Mouse (Mus musculus) c-Kit-positive CD71-negative TER-119-negative erythroid progenitor cells, embryonic 14.5 days (primary cell): ENCODE measurements around the gene Lysmd1.

Experiments used
- DNase-seq: peaks from one replicate; pipeline ENCODE4 v3.0.0-alpha.2; 2013; ENCODE audit warnings: low read depth

Lysmd1 gene

DNA sequence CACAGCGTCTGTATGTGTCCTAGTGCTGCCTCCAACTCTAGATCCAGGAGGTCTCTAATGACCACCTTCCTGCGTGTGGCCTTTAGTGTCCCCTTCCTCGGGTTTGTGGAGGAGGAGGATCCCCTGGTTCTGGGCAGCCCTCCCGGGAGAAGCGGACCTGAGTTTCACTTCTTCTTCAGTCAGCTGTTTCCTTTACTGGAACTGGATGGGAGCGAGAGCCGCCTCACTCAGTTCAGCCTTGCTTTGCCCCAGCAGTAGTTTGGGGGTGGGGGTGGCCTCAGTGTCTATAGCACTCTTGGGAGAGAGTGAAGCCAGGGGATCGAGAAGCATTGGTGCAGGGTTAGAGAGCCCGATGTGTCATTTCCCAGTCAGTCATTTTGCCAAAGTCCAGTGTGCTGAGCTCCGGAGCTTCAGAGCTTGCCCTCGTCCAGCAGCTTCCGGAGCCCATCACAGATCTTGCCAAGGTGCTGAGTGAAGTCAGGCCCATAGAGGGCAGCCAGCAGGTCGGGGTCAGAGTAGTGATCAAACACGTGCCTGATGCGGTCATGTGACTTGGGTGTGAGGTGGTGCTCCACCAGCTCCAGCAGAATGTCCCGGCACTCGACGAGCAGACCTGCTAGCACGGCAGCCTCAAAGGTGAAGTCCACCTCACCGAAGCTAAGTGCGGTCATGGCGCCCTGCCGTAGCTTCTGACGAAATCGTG is 5.8 kb downstream of the Lysmd1 start:
- no peak for DNase-seq

DNA sequence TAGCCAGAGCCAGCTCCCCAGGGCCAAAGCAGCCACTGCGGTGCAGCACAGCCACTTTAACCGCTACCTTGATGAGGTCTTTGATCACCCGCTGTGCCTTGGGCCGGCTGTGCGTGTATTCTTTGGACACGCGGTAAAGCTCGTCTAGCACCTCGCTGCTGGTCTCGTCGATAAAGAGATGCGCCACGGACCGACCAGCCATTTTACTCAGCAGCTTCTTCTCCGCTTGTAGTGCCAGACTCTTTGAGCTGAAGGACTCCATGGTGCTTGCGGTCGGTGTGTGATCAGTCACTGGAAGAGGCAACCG is 6.4 kb downstream of the Lysmd1 start:
- no peak for DNase-seq

DNA sequence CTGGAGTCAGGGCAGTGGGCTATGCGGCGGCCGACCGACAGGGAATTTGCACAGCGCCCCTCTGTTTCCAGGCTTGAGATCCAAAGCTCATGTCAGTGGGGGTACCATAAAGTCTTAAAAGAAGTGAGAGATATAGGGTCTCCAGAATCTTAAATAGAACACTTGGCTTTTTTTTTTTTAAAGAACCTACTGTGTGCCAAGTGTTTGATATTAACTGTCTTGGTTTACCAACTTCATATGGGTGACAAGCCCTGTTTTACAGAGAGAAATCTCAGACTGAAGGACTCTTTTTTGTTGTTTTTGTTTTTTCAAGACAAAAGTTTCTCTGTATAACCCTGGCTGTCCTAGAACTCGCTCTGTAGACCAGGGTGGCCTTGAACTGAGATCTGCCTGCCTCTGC is 6.9 kb downstream of the Lysmd1 start:
- DNase-seq = no peak

DNA sequence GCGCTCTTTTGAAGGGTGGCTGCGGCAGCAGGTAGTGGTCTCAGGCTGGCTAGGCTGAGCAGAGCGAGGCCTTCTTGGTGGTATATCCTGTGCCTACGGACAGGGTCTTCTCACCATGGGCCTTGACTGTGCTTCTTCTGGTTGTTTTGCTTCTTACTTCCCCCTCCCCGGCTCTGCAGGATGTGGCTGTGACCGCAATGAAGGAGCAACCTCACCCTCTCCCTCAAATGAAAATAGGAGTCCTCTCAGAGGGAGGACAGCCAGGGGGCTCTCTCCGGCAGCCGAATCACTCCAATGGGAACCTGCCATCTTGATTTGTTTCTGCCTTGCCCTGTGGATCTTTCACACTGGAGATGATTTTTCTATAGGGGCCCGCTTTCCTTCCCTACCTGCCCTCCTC is 7.6 kb downstream of the Lysmd1 start:
- no peak for DNase-seq

DNA sequence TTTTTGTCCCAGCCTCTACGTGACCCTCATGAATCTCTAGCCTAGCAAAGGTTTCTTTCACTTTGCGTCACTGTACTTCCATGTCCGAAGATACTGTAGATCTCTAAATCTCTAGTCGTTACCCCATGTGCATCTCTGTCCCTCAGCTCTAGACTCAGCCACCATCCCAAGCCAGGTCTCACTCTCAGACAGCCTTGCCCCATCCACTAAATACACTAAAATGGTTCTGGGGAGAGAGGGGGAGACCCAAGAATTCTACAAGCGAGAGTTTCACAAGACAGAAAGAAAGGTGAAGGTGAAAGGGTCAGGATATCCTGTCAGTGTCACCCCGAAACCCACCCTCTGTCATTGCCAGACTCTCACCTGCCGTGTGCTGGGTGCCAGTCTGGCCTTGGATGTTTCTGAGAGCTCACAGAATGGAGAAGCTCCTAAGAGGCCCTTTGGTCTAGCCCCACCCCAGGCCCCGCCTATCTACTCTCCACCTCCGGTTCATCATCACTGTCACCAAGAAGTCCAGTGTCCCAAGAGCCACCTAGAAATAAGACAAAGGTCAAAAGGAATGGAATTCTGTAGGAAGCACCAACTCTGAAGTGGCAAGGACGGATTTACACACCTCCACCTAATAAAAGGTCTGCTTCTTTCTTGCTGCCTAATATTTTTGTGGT is 8.2 kb downstream of the Lysmd1 start, which contains the start of gene Tnfaip8l2:
Gene Tnfaip8l2 (minus strand): TSS at position 409 of the 665 bp plus-strand sequence.
- no peak for DNase-seq

DNA sequence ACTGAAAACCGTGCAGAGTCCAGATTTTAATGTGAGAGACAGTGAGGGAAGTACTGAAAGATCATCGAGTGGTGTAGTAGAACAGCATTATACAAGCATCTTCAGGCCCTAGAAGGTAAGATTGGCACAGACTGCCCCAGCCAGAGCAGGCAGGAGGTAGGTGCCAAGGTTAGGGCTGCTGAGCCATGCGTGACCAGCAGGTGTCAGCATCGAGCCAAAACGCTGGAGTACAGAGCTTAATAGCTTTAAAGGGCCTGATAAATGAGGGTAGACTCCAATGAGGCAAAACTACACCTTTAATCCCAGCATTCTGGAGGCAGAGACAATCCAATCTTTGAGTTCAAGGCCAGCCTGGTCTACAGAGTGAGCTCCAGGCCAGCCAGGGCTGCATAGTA is 8.7 kb downstream of the Lysmd1 start:
- peak; percentile 85 for DNase-seq

DNA sequence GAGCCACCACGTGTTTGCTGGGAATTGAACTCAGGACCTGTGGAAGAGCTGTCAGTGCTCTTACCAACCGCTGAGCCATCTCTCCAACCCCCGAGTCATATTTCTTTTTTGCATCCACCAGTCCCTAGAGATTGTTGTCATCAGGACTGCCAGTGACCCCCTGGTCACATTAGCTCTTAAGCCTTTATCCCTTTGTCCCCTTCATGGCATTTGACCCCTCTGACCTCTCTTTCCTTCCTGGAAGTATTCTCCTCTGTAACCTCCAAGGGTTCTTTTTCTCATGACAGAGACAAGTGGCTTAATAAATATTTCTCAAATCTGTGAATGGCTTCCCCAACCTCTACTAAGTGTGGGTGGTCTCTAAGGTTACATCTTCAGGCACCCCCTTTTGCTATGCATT is 14.0 kb downstream of the Lysmd1 start:
- no peak for DNase-seq

DNA sequence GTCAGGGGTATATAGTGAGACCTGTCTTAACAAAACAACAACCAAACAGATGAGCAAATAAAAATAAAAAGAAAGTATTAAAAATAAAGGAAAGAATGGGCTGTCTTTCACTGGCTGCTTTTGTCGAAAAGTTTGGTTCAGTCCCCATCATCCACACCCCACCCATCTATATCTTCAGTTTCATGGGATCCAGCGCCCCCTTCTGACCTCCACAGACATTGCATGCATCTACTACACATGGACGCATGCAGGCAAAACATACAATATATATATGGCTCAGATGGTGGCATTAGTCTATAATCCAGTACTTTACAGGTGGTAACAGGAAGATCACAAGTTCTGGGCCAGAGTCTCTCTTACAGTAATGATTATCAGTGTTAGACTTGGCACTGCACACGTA is 20.0 kb downstream of the Lysmd1 start:
- peak; percentile 66 for DNase-seq

DNA sequence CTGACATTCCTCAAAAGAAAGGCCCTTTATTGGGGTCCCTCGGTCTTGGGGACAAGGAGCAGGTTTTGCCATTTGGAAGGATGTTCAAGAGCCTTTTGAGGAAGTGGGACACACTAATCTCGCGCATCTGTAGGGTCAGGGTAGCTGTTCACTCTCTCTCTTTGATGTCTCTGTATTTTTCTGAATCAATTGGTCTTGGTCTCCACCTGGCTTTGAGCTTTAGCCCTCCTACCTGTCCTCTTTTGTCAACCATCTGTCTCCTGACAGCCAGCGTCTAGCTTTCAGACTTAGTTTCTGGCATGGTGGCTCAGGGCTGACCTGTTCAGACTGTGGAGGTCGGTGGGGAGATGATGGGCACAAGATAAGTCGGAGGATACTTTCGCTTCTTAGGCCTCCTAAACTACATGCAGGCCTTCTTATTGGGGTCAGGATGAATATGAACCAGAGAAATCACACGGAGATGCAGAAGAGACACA is 25.7 kb downstream of the Lysmd1 start:
- no peak for DNase-seq

DNA sequence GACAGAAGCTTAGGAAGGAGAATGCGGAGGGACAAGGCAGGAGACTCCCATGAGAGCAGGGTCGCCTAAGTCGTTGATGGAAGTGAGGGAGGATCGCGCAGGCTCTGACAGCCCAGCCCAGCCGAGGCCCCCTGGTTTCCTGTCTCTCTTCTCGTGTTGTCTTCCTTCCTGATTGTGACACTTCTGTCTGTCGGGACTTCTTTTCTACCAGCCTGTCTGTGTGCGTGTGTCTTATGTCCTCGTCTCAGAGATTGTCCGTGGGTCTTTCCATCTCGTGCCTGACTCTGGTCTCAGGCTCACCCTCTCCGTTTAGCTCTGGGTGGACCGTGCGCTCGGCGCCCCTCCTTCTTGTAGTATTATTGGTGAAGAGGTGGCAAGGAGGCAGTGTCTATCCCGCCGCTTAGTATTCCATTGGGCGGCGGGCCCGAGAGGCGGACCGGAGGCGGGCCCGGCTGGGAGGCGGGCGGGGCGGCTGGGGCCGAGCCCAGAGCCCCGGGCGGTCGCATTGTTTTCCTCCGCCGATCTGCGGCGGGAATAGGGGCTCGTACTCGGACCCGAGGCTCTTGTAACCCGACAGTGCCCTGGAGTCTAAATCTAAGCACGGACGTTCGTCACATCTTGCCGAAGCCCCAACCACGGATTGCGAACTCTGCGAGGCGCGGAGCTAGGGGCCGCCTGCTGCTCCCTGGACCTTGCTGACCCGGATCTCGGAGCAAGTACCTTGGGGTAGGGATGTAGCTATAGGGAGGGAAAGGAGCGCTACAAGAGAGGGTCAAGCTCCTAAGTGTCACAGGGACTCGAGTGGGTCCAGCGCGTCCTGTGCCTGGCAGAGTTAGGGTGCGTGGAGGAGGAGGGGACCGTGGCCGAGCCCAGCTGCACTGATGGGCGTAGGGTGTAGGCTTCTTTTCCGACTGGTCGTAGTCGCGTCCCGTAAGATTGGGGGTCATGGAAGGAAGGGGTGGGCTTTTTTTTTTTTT is 26.4 kb downstream of the Lysmd1 start, which contains the start of gene Sema6c:
Gene Sema6c (plus strand): TSS at position 471 of the 977 bp plus-strand sequence.
- DNase-seq = peak; percentile 76

DNA sequence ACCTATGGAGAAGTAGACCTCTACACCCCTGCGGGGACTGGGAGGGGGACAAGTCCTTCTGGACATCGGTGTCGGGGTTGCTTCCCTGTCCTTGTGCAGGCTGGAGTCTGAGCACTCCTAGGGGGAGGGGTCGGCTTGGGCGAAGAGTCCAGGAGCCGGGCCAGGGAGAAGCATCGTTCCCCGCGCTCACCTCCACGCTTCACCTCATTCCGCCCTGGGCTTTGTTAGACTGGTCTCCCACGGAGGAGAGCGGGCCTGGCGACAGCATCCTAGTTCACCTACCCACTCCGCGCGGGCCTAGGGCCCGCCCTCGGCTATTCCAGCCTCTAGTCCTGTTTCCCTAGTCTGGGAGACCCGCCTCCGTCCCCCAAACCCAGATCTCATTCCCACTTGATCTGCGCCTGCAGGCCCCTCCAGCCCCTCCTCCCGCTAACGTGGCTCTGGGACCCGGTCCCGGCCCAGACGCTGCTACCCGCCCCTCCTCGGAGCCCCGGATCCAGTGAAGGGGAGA is 27.2 kb downstream of the Lysmd1 start:
- DNase-seq = no peak

DNA sequence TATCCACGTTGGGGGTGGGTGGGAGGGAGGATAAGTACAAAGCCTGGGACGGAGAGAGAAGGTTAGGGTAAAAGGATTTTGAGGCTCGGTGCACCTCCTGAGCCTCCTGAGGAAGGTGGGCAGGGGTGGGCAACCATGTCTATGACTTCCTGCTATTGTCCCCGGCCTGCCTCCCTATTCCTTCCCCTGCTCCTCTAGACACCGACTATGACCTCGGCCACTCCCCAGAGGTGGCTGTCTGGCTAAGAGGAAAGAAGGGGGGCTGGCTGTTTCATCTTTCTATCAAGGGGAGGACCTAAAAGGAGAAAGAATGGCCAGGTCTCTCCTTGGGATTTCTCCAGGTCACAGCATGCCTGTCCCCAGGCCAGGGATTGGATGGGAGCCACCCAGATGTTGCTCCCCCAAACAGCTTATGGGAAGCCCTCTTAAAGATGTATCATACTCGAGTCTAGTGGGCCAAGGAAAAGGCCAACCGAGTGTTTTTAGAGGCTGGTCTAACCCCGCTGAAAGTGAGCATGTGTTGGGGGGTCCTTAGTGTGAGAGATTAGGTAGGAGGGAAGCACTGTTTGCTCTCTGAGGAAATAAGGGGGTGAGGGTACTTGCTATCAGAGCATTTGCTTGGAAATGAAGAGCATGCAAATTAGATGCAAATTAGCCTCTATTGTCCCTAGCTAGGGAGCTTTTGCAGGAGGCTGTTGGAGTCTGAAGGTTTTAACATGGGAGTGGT is 27.9 kb downstream of the Lysmd1 start:
- no peak for DNase-seq

DNA sequence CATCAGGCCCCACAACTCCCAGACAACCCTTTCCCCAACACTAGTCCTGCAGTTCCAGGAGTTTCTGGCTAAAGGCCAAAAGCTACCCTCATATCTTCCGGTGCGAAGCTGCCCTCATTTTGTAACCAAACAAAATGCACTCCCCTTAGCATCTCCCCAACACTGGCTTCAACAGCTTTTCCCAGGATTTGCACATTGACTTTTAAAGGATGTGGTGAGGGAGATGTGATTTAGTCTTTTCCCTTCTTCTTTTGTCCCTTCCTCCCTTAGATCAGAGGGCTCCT is 28.4 kb downstream of the Lysmd1 start:
- DNase-seq = no peak

DNA sequence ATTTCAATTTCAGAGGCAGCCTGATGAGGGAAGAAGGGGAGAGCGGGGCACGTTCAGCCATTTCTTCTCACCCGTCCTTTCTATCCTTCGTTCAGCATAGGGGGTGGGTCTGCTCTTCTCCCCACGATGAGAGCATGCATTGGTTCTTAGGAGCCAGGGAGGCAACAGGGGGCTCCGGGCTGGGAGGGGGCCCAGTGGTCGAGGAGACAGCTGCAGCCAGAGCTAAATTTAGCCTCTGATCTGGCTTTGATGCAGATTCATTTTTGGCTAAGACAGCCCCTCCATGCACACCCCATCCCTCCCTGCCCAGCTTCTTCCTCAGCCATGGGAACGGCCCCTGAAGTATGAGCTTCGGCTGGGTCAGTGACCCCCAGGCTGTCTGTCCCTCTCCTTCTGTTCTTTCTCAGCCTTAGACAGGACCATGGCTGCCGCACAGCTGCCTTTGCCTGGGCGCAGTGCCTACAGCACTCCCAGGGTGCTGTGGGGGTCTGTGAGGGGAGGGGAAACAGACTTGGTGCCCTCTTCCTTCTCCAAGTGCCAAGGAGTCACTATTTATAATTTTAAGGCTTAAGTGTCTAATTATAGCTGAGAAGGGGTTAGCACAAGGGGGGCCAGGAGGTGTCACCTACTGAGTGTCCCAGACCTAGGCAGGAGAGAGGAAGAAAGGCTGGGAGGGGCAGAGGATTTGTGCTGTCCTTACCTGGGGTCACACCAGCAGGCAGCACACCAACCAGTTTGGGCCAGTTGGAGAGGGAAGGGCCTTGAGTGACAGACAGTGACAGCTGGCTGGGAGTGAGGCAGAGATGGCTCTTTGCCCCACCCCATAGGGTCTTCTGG is 29.7 kb downstream of the Lysmd1 start:
- DNase-seq = no peak

DNA sequence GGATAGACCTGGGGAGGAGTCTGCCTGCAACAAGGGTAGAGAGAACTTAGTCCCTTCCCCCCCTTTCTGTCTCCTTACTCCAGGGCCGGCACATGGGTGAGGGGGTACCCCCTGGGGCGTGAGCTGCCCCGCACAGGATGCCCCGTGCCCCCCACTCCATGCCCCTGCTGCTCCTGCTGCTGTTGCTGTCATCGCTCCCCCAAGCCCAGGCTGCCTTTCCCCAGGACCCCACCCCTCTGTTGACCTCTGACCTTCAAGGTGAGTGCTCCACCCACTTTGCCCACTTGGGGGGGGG is 30.3 kb downstream of the Lysmd1 start:
- DNase-seq = no peak

DNA sequence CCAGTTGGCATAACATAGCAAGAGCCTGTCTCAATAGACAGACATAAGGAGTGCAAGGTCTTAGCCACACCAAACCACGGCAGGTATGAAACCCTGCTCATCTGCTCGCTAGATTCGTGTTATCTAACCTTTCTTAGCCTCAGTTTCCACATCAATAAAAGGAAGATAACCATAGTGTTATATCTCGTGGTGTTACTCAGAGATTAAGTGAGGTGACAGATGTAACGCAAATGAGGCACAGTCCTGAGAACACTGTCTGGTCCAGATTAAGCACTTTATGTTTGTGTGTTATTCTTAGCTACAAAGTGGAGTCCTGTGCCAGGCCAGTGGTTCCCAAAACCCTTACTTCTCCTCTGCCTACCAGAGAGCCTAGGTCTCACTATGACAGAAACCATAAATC is 31.0 kb downstream of the Lysmd1 start:
- no peak for DNase-seq

DNA sequence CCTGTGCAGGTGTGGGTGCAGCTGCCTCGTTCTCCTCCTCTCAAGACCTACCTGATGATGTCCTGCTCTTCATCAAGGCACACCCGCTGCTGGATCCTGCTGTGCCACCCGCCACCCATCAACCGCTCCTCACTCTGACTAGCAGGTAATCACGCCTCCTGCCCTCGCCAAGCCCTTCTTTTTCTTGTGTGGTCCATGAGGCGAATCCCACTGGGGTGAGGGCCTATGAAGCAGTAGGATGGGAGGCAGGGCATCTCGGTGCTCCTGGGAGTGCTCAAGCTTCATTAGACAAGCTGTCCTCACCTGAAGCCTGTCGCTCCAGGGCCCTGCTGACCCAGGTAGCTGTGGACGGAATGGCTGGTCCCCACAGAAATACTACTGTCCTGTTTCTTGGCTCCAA is 36.1 kb downstream of the Lysmd1 start:
- no peak for DNase-seq

DNA sequence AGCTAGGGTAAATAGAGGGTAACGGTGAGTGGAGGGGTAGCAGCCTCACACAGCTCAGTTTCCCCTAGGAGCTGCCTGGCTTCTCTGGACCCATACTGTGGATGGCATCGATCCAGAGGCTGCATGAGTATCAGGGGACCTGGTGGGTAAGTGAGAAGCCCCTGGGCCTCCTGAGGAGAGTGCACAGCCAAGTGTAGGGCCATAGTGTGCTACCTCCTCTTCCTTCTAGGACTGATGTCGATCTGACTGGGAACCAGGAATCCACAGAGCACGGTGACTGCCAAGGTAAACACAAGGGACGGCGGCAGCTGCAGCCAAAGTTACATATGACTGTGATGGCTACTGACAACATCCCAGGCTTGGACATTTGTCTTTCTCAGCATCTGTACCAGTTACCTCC is 37.2 kb downstream of the Lysmd1 start:
- DNase-seq = no peak

DNA sequence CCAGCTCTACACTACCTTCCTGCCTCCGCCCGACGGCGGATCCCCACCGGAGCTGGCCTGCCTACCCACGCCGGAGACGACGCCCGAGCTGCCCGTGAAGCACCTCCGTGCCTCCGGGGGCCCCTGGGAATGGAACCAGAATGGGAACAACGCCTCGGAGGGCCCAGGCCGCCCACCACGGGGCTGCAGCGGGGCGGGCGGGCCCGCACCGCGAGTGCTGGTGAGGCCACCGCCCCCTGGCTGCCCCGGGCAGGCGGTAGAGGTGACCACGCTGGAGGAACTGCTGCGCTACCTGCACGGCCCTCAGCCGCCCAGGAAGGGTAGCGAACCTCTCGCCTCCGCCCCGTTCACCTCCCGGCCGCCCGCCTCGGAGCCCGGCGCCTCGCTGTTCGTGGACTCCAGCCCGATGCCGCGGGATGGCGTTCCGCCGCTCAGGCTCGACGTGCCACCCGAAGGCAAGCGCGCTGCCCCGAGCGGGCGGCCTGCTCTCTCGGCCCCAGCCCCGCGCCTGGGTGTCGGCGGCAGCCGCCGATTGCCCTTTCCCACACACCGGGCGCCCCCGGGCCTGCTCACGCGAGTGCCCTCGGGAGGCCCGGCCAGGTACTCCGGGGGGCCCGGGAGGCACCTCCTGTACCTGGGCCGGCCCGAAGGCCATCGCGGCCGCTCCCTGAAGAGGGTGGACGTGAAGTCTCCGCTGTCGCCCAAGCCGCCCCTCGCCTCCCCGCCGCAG is 38.8 kb downstream of the Lysmd1 start:
- DNase-seq = no peak

DNA sequence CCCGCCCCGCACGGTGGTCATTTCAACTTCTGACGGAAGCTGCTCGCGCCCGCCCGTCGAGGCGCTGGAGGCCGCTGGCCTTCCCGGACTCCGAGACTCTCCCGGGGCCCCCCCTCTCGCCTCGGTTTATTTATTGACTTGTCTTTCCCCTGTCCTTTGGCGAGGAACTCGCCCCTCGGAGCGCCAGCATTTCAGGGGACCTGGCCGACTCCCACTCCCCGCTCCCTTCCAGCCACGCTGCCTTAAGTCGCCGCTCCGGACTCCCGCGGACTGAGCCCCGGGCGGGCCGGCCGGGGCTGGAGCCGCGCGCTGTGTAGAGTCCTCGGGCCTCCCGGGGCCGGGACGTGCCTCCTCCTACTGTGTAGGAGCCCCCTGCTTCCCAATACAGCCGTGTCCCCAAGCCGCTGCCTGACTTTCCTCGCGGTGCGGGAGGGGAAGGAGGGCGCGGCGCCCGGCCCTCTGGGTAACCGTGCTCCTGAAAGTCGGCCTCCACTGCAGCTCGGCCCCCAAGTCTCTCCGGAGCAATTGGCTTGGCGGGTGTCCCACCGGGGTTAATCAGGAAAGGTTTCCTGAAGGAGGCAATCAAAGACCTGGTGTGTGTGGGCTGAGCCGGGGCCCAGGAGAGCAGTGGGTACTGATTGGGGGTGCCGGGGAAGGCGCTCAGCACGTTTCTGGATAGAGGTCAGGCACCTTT is 39.5 kb downstream of the Lysmd1 start:
- no peak for DNase-seq
